Mouse (Mus musculus) liver, embryonic 14.5 days (tissue): Measurements from ENCODE around the gene Ankrd9. TPM values are rescaled to one million over a fixed set of nuclear protein-coding genes. Genes with fewer than 3 reads are reported as not detected.

Source experiments
- ATAC-seq: fragments of 200-750 bp; cut with Nextera tagmentation; 2 replicates; pipeline ENCODE4 v1.8.0; 2017; ENCODE audit warnings: moderate number of reproducible peaks, mild to moderate bottlenecking, moderate library complexity; ENCODE audit not compliant: insufficient read depth
- DNase-seq, 3 experiments: peaks; one replicate each; pipeline ENCODE4 v3.0.0-alpha.2; 2012 to 2013; ENCODE audit warnings: low read depth in 3 of 3, low spot score in 3 of 3
- H3K27ac ChIP-seq: fragments of 300-500 bp; sonication (generic); 2 replicates; pipeline ENCODE4 v1.5.1; 2014; ENCODE audit warnings: moderate library complexity, mild to moderate bottlenecking, control low read depth, inconsistent platforms
- H3K27me3 ChIP-seq: fragments of 300-500 bp; sonication (generic); 2 replicates; pipeline ENCODE4 v1.6.1; 2014; ENCODE audit warnings: mild to moderate bottlenecking, low read length, moderate library complexity; ENCODE audit not compliant: control insufficient read depth, insufficient read depth
- H3K36me3 ChIP-seq: fragments of 300-500 bp; sonication (generic); replicated peaks from 2 replicates; pipeline ENCODE4 v1.6.1; 2014; ENCODE audit warnings: low read depth; ENCODE audit not compliant: control insufficient read depth, insufficient read depth
- H3K4me1 ChIP-seq, 2 experiments: fragments of 200-500 bp in 1 of 2; fragments of 300-500 bp in 1 of 2; sonication (generic) in 1 of 2; replicated peaks; 2 replicates each; pipeline ENCODE4 v1.6.1; 2012 to 2014; ENCODE audit warnings: antibody characterized with exemption in 1 of 2, inconsistent platforms in 1 of 2, low read length in 1 of 2; ENCODE audit not compliant: control insufficient read depth in 2 of 2, insufficient read depth in 2 of 2
- H3K4me2 ChIP-seq: fragments of 300-500 bp; sonication (generic); 2 replicates; pipeline ENCODE4 v1.6.1; 2014; ENCODE audit warnings: low read depth, mild to moderate bottlenecking, control low read depth, moderate library complexity
- H3K4me3 ChIP-seq, 2 experiments: fragments of 200-500 bp in 1 of 2; fragments of 300-500 bp in 1 of 2; sonication (generic) in 1 of 2; 2 replicates each; pipeline ENCODE4 v1.5.1; 2012 to 2014; ENCODE audit warnings: low read depth in 2 of 2, low read length in 2 of 2, mild to moderate bottlenecking in 2 of 2, control low read depth in 1 of 2, inconsistent platforms in 1 of 2, moderate library complexity in 1 of 2; ENCODE audit not compliant: insufficient read depth in 1 of 2
- H3K9ac ChIP-seq: fragments of 300-500 bp; sonication (generic); replicated peaks from 2 replicates; pipeline ENCODE4 v1.6.1; 2014; ENCODE audit warnings: mild to moderate bottlenecking, control low read depth, moderate library complexity
- H3K9me3 ChIP-seq: fragments of 300-500 bp; sonication (generic); 2 replicates; pipeline ENCODE4 v1.6.1; 2016; ENCODE audit warnings: low read length, mixed read lengths; ENCODE audit not compliant: control insufficient read depth
- CTCF ChIP-seq: IDR thresholded peaks from 2 replicates; pipeline ENCODE4 v1.5.1; 2016; ENCODE audit warnings: antibody characterized with exemption, low read depth, control low read depth
- EP300 ChIP-seq: IDR thresholded peaks from 2 replicates; pipeline ENCODE4 v1.6.1; 2016; ENCODE audit warnings: antibody characterized with exemption, low read depth
- WGBS: fragments of 180-500 bp; shearing (Covaris S2); extraction: QIAGEN DNeasy Blood & Tissue Kit; methylation state at CpG from one replicate; pipeline ENCODE4 v1.1.7; 2014; ENCODE audit not compliant: insufficient replicate concordance; 5-methylcytosine and 5-hydroxymethylcytosine counted together
- polyA plus RNA-seq, 2 experiments: library from polyadenylated mRNA; depleted of rRNA in 1 of 2; stranded (reverse) in 1 of 2; unstranded in 1 of 2; fragments of >200 nt; fragmentation: Nextera tagmentation in 1 of 2; extraction: Ambion mirVana in 1 of 2; gene quantifications; 2 replicates each; pipeline versions ENCODE4 v1.2.1 to v1.2.3; 2012 to 2014

Gene Ankrd9
- polyA plus RNA-seq, 2 experiments, result 41.8 to 47.4 TPM

DNA sequence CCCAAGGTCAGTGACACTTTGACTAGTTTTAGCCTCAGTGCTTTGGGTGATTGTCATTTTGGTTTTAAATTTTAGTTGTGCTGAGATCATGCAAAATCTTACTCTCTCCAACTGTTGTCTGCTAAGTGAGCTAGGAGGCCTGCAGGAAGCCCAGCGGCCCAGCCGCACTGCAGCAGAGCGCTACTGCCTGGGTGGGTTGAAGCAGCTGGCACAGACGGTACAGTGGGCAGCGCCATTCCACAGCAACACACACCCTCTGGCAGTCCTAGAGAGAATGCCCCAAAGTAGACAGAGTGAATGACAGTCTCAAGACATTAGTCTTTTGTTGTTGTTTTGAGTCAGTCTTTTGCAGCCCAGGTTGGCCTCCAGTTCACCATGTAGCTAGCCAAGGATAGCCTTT, 8.4 kb downstream of the Ankrd9 start:
- Histone ChIP-seq H3K36me3 (peaks cover 49% of the 10 kb centered on the region), H3K4me1 (peaks cover 60 to 62% of the 10 kb centered on the region in 2 experiments), H3K4me2 (no peak overlapping the region), H3K27ac (peak overlapping the region; percentile 8), H3K9ac (no peak overlapping the region), H3K4me3 (no peak overlapping the region), H3K27me3 (no peaks in the 10 kb centered on the region), H3K9me3 (no peaks in the 10 kb centered on the region)
- whole genome bisulfite sequencing, result 91% methylated on average over 5 of the region's 5 CpGs
- no peak for TF ChIP-seq EP300
- no peak for TF ChIP-seq CTCF
- ATAC-seq (no peak), DNase-seq (no peak)

DNA sequence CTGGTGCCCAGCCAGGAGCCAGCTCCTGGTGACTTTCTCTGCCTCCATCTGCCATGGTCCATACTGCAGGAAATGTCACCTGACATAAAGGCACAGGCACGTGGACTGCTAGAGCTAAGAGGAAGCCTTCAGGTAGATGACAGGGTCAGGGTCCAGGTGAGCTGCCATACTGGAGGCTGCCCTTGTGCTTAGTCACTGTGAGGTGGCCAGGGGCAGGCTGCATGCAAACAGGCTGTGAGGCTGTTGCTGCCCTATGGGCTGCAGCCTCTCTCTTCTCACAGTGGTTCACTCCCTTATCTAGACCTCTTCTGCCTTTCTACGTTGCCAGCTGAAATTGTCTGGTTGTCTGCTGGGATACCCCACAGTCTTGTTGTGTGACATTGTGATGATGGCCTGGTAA, 11.7 kb downstream of the Ankrd9 start:
- no peak for DNase-seq
- Histone ChIP-seq H3K4me3 (no peak overlapping the region), H3K27me3 (no peaks in the 10 kb centered on the region), H3K4me1 (peaks cover 31 to 33% of the 10 kb centered on the region in 2 experiments), H3K27ac (peak overlapping the region; percentile 70), H3K4me2 (no peak overlapping the region), H3K9me3 (no peaks in the 10 kb centered on the region), H3K36me3 (peaks cover 26% of the 10 kb centered on the region), H3K9ac (no peak overlapping the region; the same call in 1 of the 2 replicates)
- TF ChIP-seq EP300 (no peak), CTCF (no peak)
- ATAC-seq, result peak; percentile 58
- WGBS, result 56% methylated on average over 2 of the region's 2 CpGs

DNA sequence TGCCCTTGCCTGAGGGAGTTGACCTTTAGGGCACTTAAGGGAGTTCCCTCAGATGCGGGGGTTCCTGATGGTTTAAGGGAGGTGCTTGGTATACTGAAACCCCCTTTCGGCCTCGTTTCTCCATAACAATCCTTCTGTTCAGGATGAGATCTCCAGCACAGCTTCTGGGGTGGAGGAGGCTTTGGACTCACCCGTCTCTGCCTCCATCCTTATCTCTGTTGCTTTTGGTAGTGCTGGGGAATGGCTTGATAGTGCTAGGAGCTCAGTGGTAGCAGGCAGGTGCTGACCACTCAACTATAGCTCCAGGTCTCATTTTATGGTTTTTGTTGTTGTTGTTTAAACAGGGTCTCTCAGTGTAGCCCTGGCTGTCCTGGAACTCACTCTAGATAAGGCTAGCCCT, 12.8 kb downstream of the Ankrd9 start:
- 40% methylated on average over 4 of the region's 4 CpGs for WGBS
- Histone ChIP-seq H3K27me3 (no peaks in the 10 kb centered on the region), H3K4me3 (no peak overlapping the region), H3K27ac (peak overlapping the region; percentile 70), H3K9ac (0 out of 2 replicates have a peak overlapping the region, but pooled peaks have one; percentile 1), H3K4me1 (peaks cover 23 to 25% of the 10 kb centered on the region in 2 experiments), H3K9me3 (no peaks in the 10 kb centered on the region), H3K36me3 (peaks cover 20% of the 10 kb centered on the region), H3K4me2 (peak overlapping the region; percentile 23; the same call in 1 of the 2 replicates)
- ATAC-seq (peak; percentile 69), DNase-seq (no peak)
- TF ChIP-seq EP300 (0 out of 2 replicates have a peak, but pooled peaks have one; percentile 12), CTCF (no peak)

DNA sequence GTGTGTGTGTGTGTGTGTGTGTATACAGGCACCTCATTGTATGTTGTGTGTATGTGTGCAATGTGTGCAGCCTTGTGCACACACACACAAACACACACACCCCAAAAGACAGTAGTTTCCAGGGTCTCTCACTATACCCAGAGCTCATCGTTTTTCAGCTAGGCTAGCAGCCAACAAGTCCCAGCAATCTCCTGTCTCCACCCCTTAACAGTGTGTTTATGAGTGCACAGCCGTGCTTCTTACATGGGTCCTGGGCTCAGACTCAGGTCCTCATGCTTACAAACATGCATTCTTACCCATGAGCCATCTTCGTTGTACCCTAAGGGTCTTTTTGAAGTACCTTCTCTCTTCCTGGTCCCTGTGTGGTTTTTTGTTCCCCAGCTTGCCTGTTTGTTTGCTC, 13.3 kb downstream of the Ankrd9 start:
- no peak overlapping the region for H3K4me2 ChIP-seq

DNA sequence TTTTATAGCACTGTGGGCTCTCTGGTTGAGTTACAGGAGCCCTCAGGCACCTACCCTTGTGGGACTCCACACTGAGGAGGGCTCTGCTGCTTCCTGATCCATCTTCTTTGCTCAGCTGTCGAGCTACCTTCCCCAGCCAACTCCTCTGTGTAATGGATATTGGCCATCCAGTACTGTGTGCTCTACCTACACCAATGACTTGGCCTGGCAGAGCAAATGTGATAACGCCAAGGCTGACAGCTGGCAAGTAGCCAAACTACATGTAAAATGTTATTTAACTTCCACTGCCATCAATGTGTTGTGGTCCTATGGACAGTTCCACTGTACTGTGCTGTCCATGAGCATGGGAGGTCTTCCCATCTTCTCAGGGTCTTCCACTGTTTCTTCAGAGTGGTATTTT, 16.9 kb downstream of the Ankrd9 start:
- no peaks in the 10 kb centered on the region for H3K27me3 ChIP-seq
- no peak overlapping the region for H3K4me2 ChIP-seq
- H3K9me3 ChIP-seq, result no peaks in the 10 kb centered on the region
- H3K4me1 ChIP-seq, result peaks cover 17% of the 10 kb centered on the region in 2 experiments
- no peak overlapping the region for H3K9ac ChIP-seq
- H3K27ac ChIP-seq, result no peak overlapping the region
- no peak for DNase-seq
- ATAC-seq, result no peak
- H3K36me3 ChIP-seq, result no peaks in the 10 kb centered on the region; the same call in 1 of the 2 replicates
- no peak overlapping the region for H3K4me3 ChIP-seq
- TF ChIP-seq EP300, result no peak
- TF ChIP-seq CTCF, result no peak
- 54% methylated on average over 2 of the region's 2 CpGs for WGBS

More for the DNA sequence above, 13.3 kb downstream of the Ankrd9 start:
- Histone ChIP-seq H3K9me3 (no peaks in the 10 kb centered on the region), H3K9ac (no peak overlapping the region; the same call in 1 of the 2 replicates), H3K27me3 (no peaks in the 10 kb centered on the region), H3K4me1 (peaks cover 23 to 25% of the 10 kb centered on the region in 2 experiments), H3K4me3 (no peak overlapping the region), H3K27ac (peak overlapping the region; percentile 70), H3K36me3 (peaks cover 15% of the 10 kb centered on the region)
- no peak for TF ChIP-seq CTCF
- no peak for TF ChIP-seq EP300
- 50% methylated on average over 3 of the region's 3 CpGs for WGBS
- DNase-seq (no peak), ATAC-seq (peak; percentile 44; the same call in 1 of the 2 replicates)
